Mouse (Mus musculus) lung, postnatal 0 days (tissue): ENCODE measurements around the gene Tmub1. TPM values are rescaled to one million over a fixed set of nuclear protein-coding genes. Genes with fewer than 3 reads are reported as not detected.
A peak's percentile ranks its signal among the peaks of the same experiment; 100 is the strongest.

ENCODE experiments used
- ATAC-seq: fragments of 200-750 bp; cut with Nextera tagmentation; 2 replicates; pipeline ENCODE4 v1.8.0; 2017; ENCODE audit warnings: moderate library complexity
- DNase-seq: peaks from one replicate; pipeline ENCODE4 v3.0.0-alpha.2; 2016; ENCODE audit warnings: low spot score
- H3K27ac ChIP-seq: fragments of 300-500 bp; sonication (generic); 2 replicates; pipeline ENCODE4 v1.5.1; 2014; ENCODE audit warnings: antibody characterized with exemption, mild to moderate bottlenecking, low read length, mixed read lengths
- H3K27me3 ChIP-seq: fragments of 300-500 bp; sonication (generic); replicated peaks from 2 replicates; pipeline ENCODE4 v1.6.1; 2014; ENCODE audit warnings: low read length, mixed read lengths; ENCODE audit not compliant: insufficient read depth
- H3K36me3 ChIP-seq: fragments of 300-500 bp; sonication (generic); 2 replicates; pipeline ENCODE4 v1.6.1; 2014; ENCODE audit warnings: low read length, mixed read lengths; ENCODE audit not compliant: insufficient read depth
- H3K4me1 ChIP-seq: fragments of 300-500 bp; sonication (generic); 2 replicates; pipeline ENCODE4 v1.6.1; 2014; ENCODE audit warnings: antibody characterized with exemption, low read depth, low read length, mixed read lengths; ENCODE audit not compliant: insufficient read depth
- H3K4me2 ChIP-seq: fragments of 300-500 bp; sonication (generic); replicated peaks from 2 replicates; pipeline ENCODE4 v1.6.1; 2014; ENCODE audit warnings: low read depth, mild to moderate bottlenecking, low read length, moderate library complexity, mixed read lengths
- H3K4me3 ChIP-seq: fragments of 300-500 bp; sonication (generic); 2 replicates; pipeline ENCODE4 v1.5.1; 2014; ENCODE audit warnings: low read depth, low read length
- H3K9ac ChIP-seq: fragments of 300-500 bp; sonication (generic); replicated peaks from 2 replicates; pipeline ENCODE4 v1.6.1; 2014; ENCODE audit warnings: low read depth, mild to moderate bottlenecking
- H3K9me3 ChIP-seq: fragments of 300-500 bp; sonication (generic); 2 replicates; pipeline ENCODE4 v1.6.1; 2016; ENCODE audit warnings: low read length, mixed read lengths
- CTCF ChIP-seq: IDR thresholded peaks from 2 replicates; pipeline ENCODE4 v1.5.1; 2016; ENCODE audit warnings: antibody characterized with exemption, mild to moderate bottlenecking
- EP300 ChIP-seq: IDR thresholded peaks from 2 replicates; pipeline ENCODE4 v1.6.1; 2016; ENCODE audit warnings: antibody characterized with exemption, mild to moderate bottlenecking, control low read depth
- WGBS: fragments of 180-500 bp; shearing (Covaris S2); extraction: QIAGEN DNeasy Blood & Tissue Kit; methylation state at CpG from one replicate; pipeline ENCODE4 v1.1.7; 2014; 5-methylcytosine and 5-hydroxymethylcytosine counted together
- polyA plus RNA-seq: library from polyadenylated mRNA; unstranded; fragments of >200 nt; fragmentation: Nextera tagmentation; extraction: Ambion mirVana; gene quantifications from 2 replicates; pipeline ENCODE4 v1.2.1, GENCODE M21; 2015

Gene Tmub1
- polyA plus RNA-seq, result 16.6 and 17.7 TPM in 2 replicates

- peak within 1 kb of the TSS; percentile 52 for H3K4me3 ChIP-seq
- TF ChIP-seq EP300, result no peak
- no peak for TF ChIP-seq CTCF
- 2% methylated on average over 33 of the region's 34 CpGs for WGBS
- H3K27ac ChIP-seq, result peak within 1 kb of the TSS; percentile 47; the same call in 1 of the 2 replicates
- H3K9me3 ChIP-seq, result no peaks in the 10 kb centered on the region
- no peaks in the 10 kb centered on the region for H3K27me3 ChIP-seq
- peak within 1 kb of the TSS; percentile 44; the same call in 1 of the 2 replicates for H3K9ac ChIP-seq
- H3K4me2 ChIP-seq, result peak within 1 kb of the TSS; percentile 76
- peaks cover 18% of the 10 kb centered on the region for H3K4me1 ChIP-seq
- no peaks in the 10 kb centered on the region for H3K36me3 ChIP-seq
- DNase-seq (peak; percentile 89), ATAC-seq (peak; percentile 59)
These were observed at the start of gene Tmub1 for GRCm38 (mm10) chr5:24447624-24448298. Gene Tmub1, minus strand, starts transcription at chr5:24447854.

DNA sequence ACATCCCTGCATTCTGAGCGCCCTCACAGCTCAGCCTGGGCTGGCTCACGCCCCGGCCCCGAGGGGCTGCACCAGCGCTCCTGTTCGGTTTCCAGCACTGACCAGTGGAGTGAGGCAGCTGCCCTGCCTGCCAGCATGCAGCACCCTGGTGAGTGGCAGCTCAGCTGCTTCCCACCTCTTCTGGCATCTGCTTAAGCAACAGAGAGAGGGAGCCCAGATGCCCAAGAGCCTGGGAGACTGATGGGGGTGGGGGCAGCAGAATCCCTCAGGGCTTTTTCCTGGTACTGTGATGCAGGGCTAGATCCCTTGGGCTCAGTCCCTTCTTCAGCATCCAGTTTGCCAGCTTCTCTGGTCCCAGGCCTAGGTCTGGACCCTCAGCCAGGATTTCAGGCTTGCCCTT is 49.1 kb upstream of the Tmub1 start:
- Histone ChIP-seq H3K4me2 (no peak overlapping the region), H3K9ac (no peak overlapping the region), H3K4me3 (no peak overlapping the region), H3K36me3 (peaks cover 42% of the 10 kb centered on the region), H3K9me3 (no peaks in the 10 kb centered on the region), H3K27ac (no peak overlapping the region), H3K27me3 (no peaks in the 10 kb centered on the region), H3K4me1 (no peaks in the 10 kb centered on the region)
- DNase-seq, result no peak
- ATAC-seq, result no peak
- WGBS, result 80% methylated on average over 6 of the region's 6 CpGs
- no peak for TF ChIP-seq EP300
- TF ChIP-seq CTCF, result no peak

- no peak overlapping the region for H3K9ac ChIP-seq
- H3K4me2 ChIP-seq, result no peak overlapping the region
- ATAC-seq (no peak), DNase-seq (no peak)
- WGBS, result 93% methylated on average over 15 of the region's 15 CpGs
- H3K9me3 ChIP-seq, result no peaks in the 10 kb centered on the region
- no peaks in the 10 kb centered on the region for H3K4me1 ChIP-seq
- no peak overlapping the region for H3K27ac ChIP-seq
- TF ChIP-seq EP300 (no peak), CTCF (no peak)
- no peaks in the 10 kb centered on the region for H3K27me3 ChIP-seq
- H3K36me3 ChIP-seq, result peaks cover 45% of the 10 kb centered on the region
- no peak overlapping the region for H3K4me3 ChIP-seq
These were observed 47.4 kb upstream of the Tmub1 start for GRCm38 (mm10) chr5:24495019-24495418.

DNA sequence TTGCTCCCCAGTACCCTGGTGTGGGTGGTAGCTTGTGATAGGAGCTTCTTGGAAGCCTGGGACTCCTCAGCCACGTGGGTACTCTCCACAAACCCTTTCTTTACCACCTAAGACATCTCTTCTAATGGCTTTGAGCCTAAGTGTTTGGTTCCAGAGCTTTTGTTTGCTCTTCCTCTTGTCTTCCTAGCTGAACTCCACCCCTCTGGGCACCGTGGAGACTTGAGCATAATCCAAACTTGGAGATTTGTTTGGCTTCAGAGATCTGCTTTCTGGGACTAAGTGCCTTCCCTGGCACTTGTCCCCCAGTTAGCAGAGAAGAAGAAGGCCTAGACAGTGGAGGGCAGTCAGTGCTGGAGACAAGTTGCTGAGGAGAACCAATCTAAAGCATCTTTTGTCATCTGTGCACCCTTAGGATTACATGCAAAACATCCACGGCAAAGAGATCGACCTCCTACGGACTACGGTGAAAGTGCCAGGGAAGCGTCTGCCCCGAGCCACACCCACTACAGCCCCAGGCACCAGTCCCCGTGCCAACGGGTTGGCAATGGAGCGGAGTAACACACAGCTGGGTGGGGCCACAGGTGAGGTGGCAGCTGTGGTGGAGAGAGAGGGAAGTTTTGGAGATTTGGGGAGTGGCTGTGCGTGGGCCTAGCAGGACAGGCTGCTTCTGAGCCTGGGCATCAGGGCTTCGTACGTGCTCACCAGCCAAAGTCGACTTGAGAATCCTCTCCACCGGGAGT is 45.1 kb upstream of the Tmub1 start:
- ATAC-seq (peak; percentile 74), DNase-seq (peak; percentile 58)
- H3K36me3 ChIP-seq, result peaks cover 42% of the 10 kb centered on the region
- 61% methylated on average over 16 of the region's 16 CpGs for WGBS
- no peaks in the 10 kb centered on the region for H3K27me3 ChIP-seq
- H3K4me1 ChIP-seq, result no peaks in the 10 kb centered on the region
- H3K9me3 ChIP-seq, result no peaks in the 10 kb centered on the region
- TF ChIP-seq EP300, result no peak
- no peak for TF ChIP-seq CTCF
- H3K27ac ChIP-seq, result no peak overlapping the region
- H3K4me3 ChIP-seq, result no peak overlapping the region
- no peak overlapping the region for H3K4me2 ChIP-seq
- H3K9ac ChIP-seq, result no peak overlapping the region

DNA sequence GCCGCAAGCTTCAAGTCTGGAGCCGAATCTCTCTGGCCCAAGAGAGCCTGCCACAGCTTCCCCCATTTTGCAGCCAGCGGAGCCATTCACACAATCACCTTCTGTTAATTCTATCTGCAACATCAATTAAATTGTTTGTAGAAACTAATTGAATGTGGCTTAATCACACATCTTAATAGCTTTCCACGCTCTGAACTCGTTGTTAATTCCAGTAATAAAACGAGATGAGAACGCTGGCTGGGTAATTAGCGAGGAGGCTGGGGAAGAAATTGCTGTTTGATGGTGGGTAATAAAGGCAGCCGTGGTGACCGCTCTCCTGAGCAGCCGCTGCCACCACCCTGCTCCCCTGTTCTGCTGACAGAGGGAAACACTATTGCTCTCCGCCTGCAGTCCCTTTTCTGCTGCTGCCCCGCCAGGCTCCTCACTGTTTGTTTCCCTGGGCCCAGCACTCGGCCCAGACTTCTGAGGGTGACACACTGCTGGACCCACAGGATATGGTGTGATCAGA is 42.8 kb upstream of the Tmub1 start:
- no peak overlapping the region for H3K4me2 ChIP-seq
- no peak for ATAC-seq
- peaks cover 48% of the 10 kb centered on the region for H3K36me3 ChIP-seq
- H3K9ac ChIP-seq, result no peak overlapping the region
- no peaks in the 10 kb centered on the region for H3K9me3 ChIP-seq
- 86% methylated on average over 14 of the region's 14 CpGs for WGBS
- no peak overlapping the region for H3K4me3 ChIP-seq
- no peak overlapping the region for H3K27ac ChIP-seq
- no peak for TF ChIP-seq EP300
- TF ChIP-seq CTCF, result no peak
- no peak for DNase-seq
- H3K27me3 ChIP-seq, result no peaks in the 10 kb centered on the region
- no peaks in the 10 kb centered on the region for H3K4me1 ChIP-seq

- H3K9ac ChIP-seq, result no peak overlapping the region
- no peak for TF ChIP-seq EP300
- no peak for TF ChIP-seq CTCF
These were observed 39.1 kb upstream of the Tmub1 start for GRCm38 (mm10) chr5:24486738-24487137.

More at GRCm38 (mm10) chr5:24486738-24487137, 39.1 kb upstream of the Tmub1 start:
- no peak overlapping the region for H3K4me3 ChIP-seq
- DNase-seq (no peak), ATAC-seq (no peak)
- H3K36me3 ChIP-seq, result peaks cover 57% of the 10 kb centered on the region; the same call in 1 of the 2 replicates
- H3K4me1 ChIP-seq, result no peaks in the 10 kb centered on the region
- no peaks in the 10 kb centered on the region for H3K27me3 ChIP-seq
- H3K27ac ChIP-seq, result no peak overlapping the region
- 91% methylated on average over 5 of the region's 5 CpGs for WGBS
- no peaks in the 10 kb centered on the region for H3K9me3 ChIP-seq
- H3K4me2 ChIP-seq, result no peak overlapping the region
